Mouse (Mus musculus): ENCODE measurements around the gene Gna15. TPM values are rescaled to one million over a fixed set of nuclear protein-coding genes. Genes with fewer than 3 reads are reported as not detected.

The Gna15 gene
- polyA plus RNA-seq, 1 experiment from 2014 or later: 1.7 TPM

DNA sequence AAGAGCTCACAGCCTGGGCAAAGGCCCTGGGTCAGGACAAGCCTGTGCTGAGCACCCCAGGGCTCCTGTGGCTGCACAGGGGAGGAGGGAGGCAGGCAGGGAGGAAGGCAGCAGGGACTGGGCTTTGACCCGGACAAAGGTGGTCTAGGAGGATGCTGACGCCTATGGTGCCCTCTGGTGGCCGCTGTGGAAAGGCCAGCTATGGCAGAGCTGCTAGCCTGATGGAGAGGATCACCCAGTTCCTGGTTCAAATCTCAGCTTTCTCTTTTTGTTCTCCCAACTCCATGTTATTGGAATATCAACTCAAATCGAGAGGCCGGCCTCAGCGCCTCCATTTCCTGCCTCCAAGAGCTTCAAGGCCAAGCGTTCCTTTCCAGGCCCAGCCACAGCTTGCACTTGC is 26.2 kb upstream of the Gna15 start:
- no peak overlapping the region for H3K9ac ChIP-seq
- H3K4me2 ChIP-seq: no peak overlapping the region
- peaks cover 3% of the 10 kb centered on the region; the same call in 1 of the 2 replicates for H3K4me1 ChIP-seq (replicated peaks)
- H3K9me3 ChIP-seq: no peaks in the 10 kb centered on the region
- no peak for ATAC-seq (ENCODE audit: low FRiP score)
- 12% methylated on average over 7 of the region's 7 CpGs for WGBS
- 0 out of 2 replicates have a peak, but pooled peaks cover 3% of the 10 kb centered on the region for H3K27me3 ChIP-seq
- no peak overlapping the region for H3K4me3 ChIP-seq
- no peaks in the 10 kb centered on the region for H3K36me3 ChIP-seq
- no peak overlapping the region for H3K27ac ChIP-seq

GRCm38 (mm10) chr10:81548944-81549343 is 24.9 kb upstream of the Gna15 start:
- Histone ChIP-seq H3K9me3 (no peaks in the 10 kb centered on the region), H3K4me2 (no peak overlapping the region), H3K27me3 (0 out of 2 replicates have a peak, but pooled peaks cover 3% of the 10 kb centered on the region), H3K27ac (no peak overlapping the region), H3K4me3 (no peak overlapping the region), H3K4me1 (replicated peaks) (peaks cover 7% of the 10 kb centered on the region), H3K36me3 (no peaks in the 10 kb centered on the region), H3K9ac (no peak overlapping the region; the same call in 1 of the 2 replicates)
- WGBS: 74% methylated on average over 5 of the region's 5 CpGs
- no peak for ATAC-seq (ENCODE audit: low FRiP score)

GRCm38 (mm10) chr10:81546788-81547571 is 23.0 kb upstream of the Gna15 start:
- no peak overlapping the region for H3K4me2 ChIP-seq
- H3K36me3 ChIP-seq: peaks cover 3% of the 10 kb centered on the region; the same call in 1 of the 2 replicates
- H3K4me1 ChIP-seq (replicated peaks): peaks cover 27% of the 10 kb centered on the region
- no peak overlapping the region for H3K4me3 ChIP-seq
- ATAC-seq (ENCODE audit: low FRiP score): no peak
- 93% methylated on average over 13 of the region's 13 CpGs for WGBS
- H3K27ac ChIP-seq: no peak overlapping the region
- H3K9ac ChIP-seq: 0 out of 2 replicates have a peak overlapping the region, but pooled peaks have one; percentile 24
- H3K27me3 ChIP-seq: 0 out of 2 replicates have a peak, but pooled peaks cover 3% of the 10 kb centered on the region
- H3K9me3 ChIP-seq: no peaks in the 10 kb centered on the region

DNA sequence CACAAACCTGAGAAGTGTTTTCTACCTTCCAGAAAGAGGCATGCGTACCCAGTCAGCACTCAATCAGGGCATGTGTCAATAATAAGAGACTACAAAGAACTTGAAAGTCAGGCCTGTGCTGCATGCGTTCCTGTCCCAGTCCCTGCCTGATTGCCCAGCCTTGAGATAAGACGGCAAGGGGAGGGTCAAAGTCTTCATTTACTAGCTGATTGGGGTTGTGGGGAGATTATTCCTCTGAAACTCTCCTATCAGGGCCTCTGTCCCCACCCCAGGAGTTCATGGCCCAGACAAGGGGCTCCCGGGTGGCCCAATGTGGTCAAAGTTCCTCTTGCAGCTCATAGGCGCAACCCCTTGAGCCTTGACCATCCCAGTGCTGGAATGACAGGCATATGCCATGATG is 22.3 kb upstream of the Gna15 start:
- H3K9ac ChIP-seq: 0 out of 2 replicates have a peak overlapping the region, but pooled peaks have one; percentile 24
- H3K36me3 ChIP-seq: peaks cover 3% of the 10 kb centered on the region; the same call in 1 of the 2 replicates
- peaks cover 33% of the 10 kb centered on the region for H3K4me1 ChIP-seq (replicated peaks)
- H3K4me3 ChIP-seq: no peak overlapping the region
- H3K9me3 ChIP-seq: no peaks in the 10 kb centered on the region
- ATAC-seq (ENCODE audit: low FRiP score): no peak
- no peak overlapping the region for H3K4me2 ChIP-seq
- H3K27ac ChIP-seq: no peak overlapping the region
- WGBS: 86% methylated on average over 5 of the region's 5 CpGs
- 0 out of 2 replicates have a peak, but pooled peaks cover 3% of the 10 kb centered on the region for H3K27me3 ChIP-seq

GRCm38 (mm10) chr10:81545161-81545747 is 21.2 kb upstream of the Gna15 start, which contains the start of gene Gna11:
Gene Gna11, minus strand, starts transcription at chr10:81545190.
- ATAC-seq (ENCODE audit: low FRiP score): peak; percentile 96
- Histone ChIP-seq H3K36me3 (peaks cover 5% of the 10 kb centered on the region), H3K4me2 (peak within 1 kb of the TSS; percentile 98), H3K9ac (peak within 1 kb of the TSS; percentile 99), H3K4me1 (replicated peaks) (peaks cover 42% of the 10 kb centered on the region), H3K4me3 (peak within 1 kb of the TSS; percentile 97), H3K27me3 (0 out of 2 replicates have a peak, but pooled peaks cover 3% of the 10 kb centered on the region), H3K9me3 (no peaks in the 10 kb centered on the region), H3K27ac (peak within 1 kb of the TSS; percentile 94)
- WGBS: 1% methylated on average over 55 of the region's 59 CpGs

GRCm38 (mm10) chr10:81544296-81545160 is 20.5 kb upstream of the Gna15 start:
- Histone ChIP-seq H3K9ac (peak overlapping the region; percentile 99), H3K9me3 (no peaks in the 10 kb centered on the region), H3K4me2 (peak overlapping the region; percentile 98), H3K27me3 (0 out of 2 replicates have a peak, but pooled peaks cover 3% of the 10 kb centered on the region), H3K4me3 (peak overlapping the region; percentile 97), H3K4me1 (replicated peaks) (peaks cover 44% of the 10 kb centered on the region), H3K27ac (peak overlapping the region; percentile 94), H3K36me3 (peaks cover 10% of the 10 kb centered on the region)
- under 1% methylated on average over 69 of the region's 93 CpGs for WGBS
- ATAC-seq (ENCODE audit: low FRiP score): peak; percentile 11

GRCm38 (mm10) chr10:81543633-81544032 is 19.6 kb upstream of the Gna15 start:
- 57% methylated on average over 1 of the region's 1 CpGs for WGBS
- no peak for ATAC-seq (ENCODE audit: low FRiP score)
- H3K4me2 ChIP-seq: peak overlapping the region; percentile 98
- H3K9me3 ChIP-seq: no peaks in the 10 kb centered on the region
- no peak overlapping the region for H3K27ac ChIP-seq
- peaks cover 44% of the 10 kb centered on the region for H3K4me1 ChIP-seq (replicated peaks)
- H3K36me3 ChIP-seq: peaks cover 17% of the 10 kb centered on the region
- peak overlapping the region; percentile 99 for H3K9ac ChIP-seq
- H3K27me3 ChIP-seq: no peaks in the 10 kb centered on the region
- H3K4me3 ChIP-seq: peak overlapping the region; percentile 97

DNA sequence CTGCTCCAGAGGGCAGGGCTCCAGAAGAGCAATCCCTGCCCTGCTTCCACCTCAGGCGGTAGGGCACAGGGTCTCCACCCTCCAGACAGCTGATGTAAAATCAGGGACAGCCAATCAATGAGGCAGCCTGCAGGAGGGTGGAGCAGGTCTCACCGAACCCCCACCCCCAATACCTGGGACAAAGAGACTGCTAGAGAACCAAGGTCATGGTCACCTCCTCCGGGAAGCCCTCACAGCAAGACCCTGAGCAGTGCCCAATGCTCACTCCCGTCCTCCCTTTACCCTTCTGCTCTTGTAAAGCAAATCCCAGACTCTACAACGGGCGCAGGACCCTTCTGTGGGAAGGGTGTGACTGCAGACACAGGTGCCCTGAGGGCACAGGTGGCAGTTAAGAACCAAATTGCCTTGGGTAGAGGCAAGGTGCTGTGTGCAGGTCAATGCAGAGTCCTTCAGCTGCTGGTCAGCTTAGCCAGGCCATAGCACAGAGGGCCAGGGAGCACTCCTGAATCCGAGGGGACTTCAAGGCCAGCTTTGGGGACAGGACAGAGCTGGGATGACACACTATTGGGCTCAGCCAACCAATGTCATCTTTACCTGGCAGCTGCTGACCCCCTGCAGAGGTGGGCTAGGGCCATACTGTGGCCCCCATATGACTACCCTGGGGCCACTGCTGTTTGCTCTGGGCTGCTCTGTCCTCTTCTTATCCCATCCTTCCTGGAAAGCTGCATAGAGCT is 18.9 kb upstream of the Gna15 start:
- Histone ChIP-seq H3K4me1 (replicated peaks) (peaks cover 44% of the 10 kb centered on the region), H3K36me3 (peaks cover 17% of the 10 kb centered on the region), H3K27me3 (no peaks in the 10 kb centered on the region), H3K4me3 (peak overlapping the region; percentile 97), H3K4me2 (peak overlapping the region; percentile 98), H3K9me3 (no peaks in the 10 kb centered on the region), H3K27ac (no peak overlapping the region), H3K9ac (peak overlapping the region; percentile 99)
- WGBS: 79% methylated on average over 7 of the region's 7 CpGs
- ATAC-seq (ENCODE audit: low FRiP score): no peak

- no peak for ATAC-seq (ENCODE audit: low FRiP score)
- 87% methylated on average over 10 of the region's 10 CpGs for WGBS
Measured at GRCm38 (mm10) chr10:81541803-81542202, 17.8 kb upstream of the Gna15 start.

DNA sequence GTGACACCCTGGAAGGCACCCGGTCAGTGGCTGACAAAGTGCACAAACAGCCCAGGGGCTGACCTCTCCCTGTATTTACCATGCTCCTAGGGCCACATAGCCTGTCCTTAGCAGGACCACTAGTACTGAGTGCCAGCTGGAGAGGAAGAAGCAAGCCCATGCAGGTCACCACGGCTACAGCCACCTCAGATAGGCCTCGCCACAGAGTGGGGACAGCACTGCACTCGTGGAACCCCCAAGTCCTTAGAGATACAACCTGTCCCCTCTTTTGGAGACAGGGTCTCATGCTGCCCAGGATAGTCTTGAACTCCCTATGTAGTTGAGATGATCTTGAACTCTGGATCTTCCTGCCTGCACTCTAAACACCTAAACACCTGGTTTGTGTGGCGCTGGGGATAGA is 17.3 kb upstream of the Gna15 start:
- WGBS: 91% methylated on average over 5 of the region's 5 CpGs
- Histone ChIP-seq H3K4me1 (replicated peaks) (peaks cover 44% of the 10 kb centered on the region), H3K27me3 (no peaks in the 10 kb centered on the region), H3K9ac (peak overlapping the region; percentile 99), H3K9me3 (no peaks in the 10 kb centered on the region), H3K4me3 (no peak overlapping the region), H3K27ac (no peak overlapping the region), H3K4me2 (0 out of 2 replicates have a peak overlapping the region, but pooled peaks have one; percentile 8), H3K36me3 (peaks cover 20% of the 10 kb centered on the region)
- no peak for ATAC-seq (ENCODE audit: low FRiP score)

More at GRCm38 (mm10) chr10:81541803-81542202, 17.8 kb upstream of the Gna15 start:
- Histone ChIP-seq H3K9ac (peak overlapping the region; percentile 99), H3K9me3 (no peaks in the 10 kb centered on the region), H3K27ac (no peak overlapping the region), H3K36me3 (peaks cover 20% of the 10 kb centered on the region), H3K4me3 (no peak overlapping the region), H3K4me1 (replicated peaks) (peaks cover 44% of the 10 kb centered on the region), H3K4me2 (0 out of 2 replicates have a peak overlapping the region, but pooled peaks have one; percentile 8), H3K27me3 (no peaks in the 10 kb centered on the region)
